Mouse (Mus musculus): ENCODE results near the gene Cmklr1. TPM values are rescaled to one million over a fixed set of nuclear protein-coding genes. Genes with fewer than 3 reads are reported as not detected.
A peak's percentile ranks its signal among the peaks of the same experiment; 100 is the strongest.

Cmklr1 gene
- polyA plus RNA-seq (2015; fragmentation: Nextera tagmentation; extraction: Ambion mirVana) = 1.3 and 2.3 TPM in 2 replicates

- H3K36me3 ChIP-seq (ENCODE audit: control insufficient read depth, insufficient read depth, low read length) = no peaks in the 10 kb centered on the region
- H3K4me3 ChIP-seq (ENCODE audit: low read length) = peak within 1 kb of the TSS; percentile 34
- 0 out of 2 replicates have a peak within 1 kb of the TSS, but pooled peaks have one; percentile 21 for H3K27ac ChIP-seq (ENCODE audit: low read length)
- ATAC-seq = peak; percentile 36; the same call in 1 of the 2 replicates
- H3K27me3 ChIP-seq (replicated peaks; ENCODE audit: control insufficient read depth, insufficient read depth, low read length) = peaks cover 10% of the 10 kb centered on the region
- H3K9ac ChIP-seq (ENCODE audit: low read depth, low read length) = peak within 1 kb of the TSS; percentile 38; the same call in 1 of the 2 replicates
- peak within 1 kb of the TSS; percentile 48 for H3K4me2 ChIP-seq (ENCODE audit: low read depth, low read length)
- H3K9me3 ChIP-seq (ENCODE audit: control insufficient read depth, low read length) = no peaks in the 10 kb centered on the region
- H3K4me1 ChIP-seq (ENCODE audit: control insufficient read depth, insufficient read depth, low read length) = peaks cover 6% of the 10 kb centered on the region
- 7% methylated on average over 30 of the region's 30 CpGs for WGBS
These were observed at the start of gene Cmklr1 for GRCm38 (mm10) chr5:113650035-113650865. Gene Cmklr1 (minus strand): TSS chr5:113650426.

GRCm38 (mm10) chr5:113694415-113694814 lies 44.2 kb upstream of the Cmklr1 start:
- Histone ChIP-seq H3K4me1 (ENCODE audit: control insufficient read depth, insufficient read depth, low read length) (peaks cover 12% of the 10 kb centered on the region), H3K9me3 (ENCODE audit: control insufficient read depth, low read length) (no peaks in the 10 kb centered on the region), H3K4me3 (ENCODE audit: low read length) (no peak overlapping the region), H3K4me2 (ENCODE audit: low read depth, low read length) (no peak overlapping the region; the same call in 1 of the 2 replicates), H3K27ac (ENCODE audit: low read length) (0 out of 2 replicates have a peak overlapping the region, but pooled peaks have one; percentile 24), H3K27me3 (replicated peaks; ENCODE audit: control insufficient read depth, insufficient read depth, low read length) (no peaks in the 10 kb centered on the region), H3K36me3 (ENCODE audit: control insufficient read depth, insufficient read depth, low read length) (no peaks in the 10 kb centered on the region), H3K9ac (ENCODE audit: low read depth, low read length) (no peak overlapping the region)
- WGBS = 14% methylated on average over 5 of the region's 5 CpGs
- ATAC-seq = no peak

- ATAC-seq = no peak
- H3K4me1 ChIP-seq (ENCODE audit: control insufficient read depth, insufficient read depth, low read length) = peaks cover 12% of the 10 kb centered on the region
- no peaks in the 10 kb centered on the region for H3K27me3 ChIP-seq (replicated peaks; ENCODE audit: control insufficient read depth, insufficient read depth, low read length)
- H3K9me3 ChIP-seq (ENCODE audit: control insufficient read depth, low read length) = no peaks in the 10 kb centered on the region
- 44% methylated on average over 4 of the region's 4 CpGs for WGBS
- no peaks in the 10 kb centered on the region for H3K36me3 ChIP-seq (ENCODE audit: control insufficient read depth, insufficient read depth, low read length)
- H3K4me2 ChIP-seq (ENCODE audit: low read depth, low read length) = no peak overlapping the region
- no peak overlapping the region for H3K4me3 ChIP-seq (ENCODE audit: low read length)
- no peak overlapping the region for H3K9ac ChIP-seq (ENCODE audit: low read depth, low read length)
- H3K27ac ChIP-seq (ENCODE audit: low read length) = no peak overlapping the region
These were observed 43.8 kb upstream of the Cmklr1 start for GRCm38 (mm10) chr5:113694000-113694399.

GRCm38 (mm10) chr5:113693196-113693755 lies 43.0 kb upstream of the Cmklr1 start:
- no peak overlapping the region for H3K9ac ChIP-seq (ENCODE audit: low read depth, low read length)
- H3K4me2 ChIP-seq (ENCODE audit: low read depth, low read length) = no peak overlapping the region
- no peaks in the 10 kb centered on the region for H3K27me3 ChIP-seq (replicated peaks; ENCODE audit: control insufficient read depth, insufficient read depth, low read length)
- H3K36me3 ChIP-seq (ENCODE audit: control insufficient read depth, insufficient read depth, low read length) = no peaks in the 10 kb centered on the region
- H3K4me3 ChIP-seq (ENCODE audit: low read length) = no peak overlapping the region
- no peaks in the 10 kb centered on the region for H3K9me3 ChIP-seq (ENCODE audit: control insufficient read depth, low read length)
- ATAC-seq = no peak
- H3K27ac ChIP-seq (ENCODE audit: low read length) = no peak overlapping the region
- H3K4me1 ChIP-seq (ENCODE audit: control insufficient read depth, insufficient read depth, low read length) = peaks cover 12% of the 10 kb centered on the region
- WGBS = 82% methylated on average over 8 of the region's 8 CpGs

GRCm38 (mm10) chr5:113690866-113691265 lies 40.6 kb upstream of the Cmklr1 start:
- no peak for ATAC-seq
- Histone ChIP-seq H3K27ac (ENCODE audit: low read length) (no peak overlapping the region), H3K36me3 (ENCODE audit: control insufficient read depth, insufficient read depth, low read length) (no peaks in the 10 kb centered on the region), H3K9me3 (ENCODE audit: control insufficient read depth, low read length) (no peaks in the 10 kb centered on the region), H3K4me1 (ENCODE audit: control insufficient read depth, insufficient read depth, low read length) (peaks cover 12% of the 10 kb centered on the region), H3K4me3 (ENCODE audit: low read length) (no peak overlapping the region), H3K4me2 (ENCODE audit: low read depth, low read length) (no peak overlapping the region), H3K9ac (ENCODE audit: low read depth, low read length) (no peak overlapping the region), H3K27me3 (replicated peaks; ENCODE audit: control insufficient read depth, insufficient read depth, low read length) (no peaks in the 10 kb centered on the region)
- WGBS = 92% methylated on average over 2 of the region's 2 CpGs

- Histone ChIP-seq H3K9me3 (ENCODE audit: control insufficient read depth, low read length) (no peaks in the 10 kb centered on the region), H3K27ac (ENCODE audit: low read length) (no peak overlapping the region), H3K4me2 (ENCODE audit: low read depth, low read length) (no peak overlapping the region), H3K4me3 (ENCODE audit: low read length) (no peak overlapping the region), H3K36me3 (ENCODE audit: control insufficient read depth, insufficient read depth, low read length) (no peaks in the 10 kb centered on the region), H3K4me1 (ENCODE audit: control insufficient read depth, insufficient read depth, low read length) (peaks cover 12% of the 10 kb centered on the region), H3K9ac (ENCODE audit: low read depth, low read length) (no peak overlapping the region), H3K27me3 (replicated peaks; ENCODE audit: control insufficient read depth, insufficient read depth, low read length) (no peaks in the 10 kb centered on the region)
- WGBS = 76% methylated on average over 15 of the region's 15 CpGs
- ATAC-seq = no peak
These were observed 39.9 kb upstream of the Cmklr1 start for GRCm38 (mm10) chr5:113690069-113690548.

- H3K27ac ChIP-seq (ENCODE audit: low read length) = no peak overlapping the region
- no peak overlapping the region for H3K4me2 ChIP-seq (ENCODE audit: low read depth, low read length)
- H3K27me3 ChIP-seq (replicated peaks; ENCODE audit: control insufficient read depth, insufficient read depth, low read length) = no peaks in the 10 kb centered on the region
- 76% methylated on average over 5 of the region's 5 CpGs for WGBS
- no peak for ATAC-seq
- H3K4me1 ChIP-seq (ENCODE audit: control insufficient read depth, insufficient read depth, low read length) = no peaks in the 10 kb centered on the region
- H3K4me3 ChIP-seq (ENCODE audit: low read length) = no peak overlapping the region
- H3K9ac ChIP-seq (ENCODE audit: low read depth, low read length) = no peak overlapping the region
- H3K36me3 ChIP-seq (ENCODE audit: control insufficient read depth, insufficient read depth, low read length) = no peaks in the 10 kb centered on the region
- no peaks in the 10 kb centered on the region for H3K9me3 ChIP-seq (ENCODE audit: control insufficient read depth, low read length)
These were observed 37.3 kb upstream of the Cmklr1 start for GRCm38 (mm10) chr5:113687514-113687913.

GRCm38 (mm10) chr5:113685471-113685870 lies 35.2 kb upstream of the Cmklr1 start:
- no peak overlapping the region for H3K4me2 ChIP-seq (ENCODE audit: low read depth, low read length)
- no peak for ATAC-seq
- no peaks in the 10 kb centered on the region for H3K36me3 ChIP-seq (ENCODE audit: control insufficient read depth, insufficient read depth, low read length)
- H3K9ac ChIP-seq (ENCODE audit: low read depth, low read length) = no peak overlapping the region
- WGBS = 62% methylated on average over 5 of the region's 5 CpGs
- H3K4me3 ChIP-seq (ENCODE audit: low read length) = no peak overlapping the region
- H3K4me1 ChIP-seq (ENCODE audit: control insufficient read depth, insufficient read depth, low read length) = no peaks in the 10 kb centered on the region
- H3K9me3 ChIP-seq (ENCODE audit: control insufficient read depth, low read length) = no peaks in the 10 kb centered on the region
- no peaks in the 10 kb centered on the region for H3K27me3 ChIP-seq (replicated peaks; ENCODE audit: control insufficient read depth, insufficient read depth, low read length)
- no peak overlapping the region for H3K27ac ChIP-seq (ENCODE audit: low read length)

GRCm38 (mm10) chr5:113683246-113683645 lies 33.0 kb upstream of the Cmklr1 start:
- Histone ChIP-seq H3K4me3 (ENCODE audit: low read length) (no peak overlapping the region), H3K9me3 (ENCODE audit: control insufficient read depth, low read length) (no peaks in the 10 kb centered on the region), H3K4me2 (ENCODE audit: low read depth, low read length) (no peak overlapping the region), H3K27me3 (replicated peaks; ENCODE audit: control insufficient read depth, insufficient read depth, low read length) (no peaks in the 10 kb centered on the region), H3K4me1 (ENCODE audit: control insufficient read depth, insufficient read depth, low read length) (no peaks in the 10 kb centered on the region), H3K9ac (ENCODE audit: low read depth, low read length) (no peak overlapping the region), H3K36me3 (ENCODE audit: control insufficient read depth, insufficient read depth, low read length) (no peaks in the 10 kb centered on the region), H3K27ac (ENCODE audit: low read length) (no peak overlapping the region)
- 69% methylated on average over 5 of the region's 5 CpGs for WGBS
- ATAC-seq = no peak
